Mouse (Mus musculus) MEL (cell line): Measurements from ENCODE around the gene Samm50.

ENCODE experiments used
- CHD2 ChIP-seq: IDR thresholded peaks from 2 replicates; pipeline ENCODE4 v1.6.1; 2011; ENCODE audit warnings: low read length, improper control_type of control experiment
- CTCF ChIP-seq, 3 experiments: IDR thresholded peaks in 2 of 3; conservative IDR thresholded peaks in 1 of 3; 2 replicates each; pipeline ENCODE4 v1.5.1; 2011 to 2012; ENCODE audit warnings: low read length in 3 of 3, low read depth in 2 of 3, mild to moderate bottlenecking in 2 of 3, improper control_type of control experiment in 1 of 3, inconsistent platforms in 1 of 3, mixed read lengths in 1 of 3, moderate library complexity in 1 of 3; ENCODE audit not compliant: control insufficient read depth in 1 of 3, insufficient read depth in 1 of 3, poor library complexity in 1 of 3, severe bottlenecking in 1 of 3
- ELF1 ChIP-seq: IDR thresholded peaks from 2 replicates; pipeline ENCODE4 v1.6.1; 2014; ENCODE audit warnings: low read depth, mild to moderate bottlenecking, inconsistent platforms, low read length, improper control_type of control experiment, moderate library complexity
- EP300 ChIP-seq, 2 experiments: IDR thresholded peaks; 2 replicates each; pipeline ENCODE4 v1.6.1; 2011; ENCODE audit warnings: improper control_type of control experiment in 2 of 2, low read length in 2 of 2, low read depth in 1 of 2, mild to moderate bottlenecking in 1 of 2
- ETS1 ChIP-seq: IDR thresholded peaks from 2 replicates; pipeline ENCODE4 v1.6.1; 2012; ENCODE audit warnings: low read depth, mild to moderate bottlenecking, inconsistent platforms, low read length, improper control_type of control experiment, moderate library complexity
- GATA1 ChIP-seq: IDR thresholded peaks from 2 replicates; pipeline ENCODE4 v1.6.1; 2011; ENCODE audit warnings: low read depth, low read length, improper control_type of control experiment
- MYC ChIP-seq: IDR thresholded peaks from 2 replicates; pipeline ENCODE4 v1.6.1; 2011; ENCODE audit warnings: low read depth, mild to moderate bottlenecking, low read length, improper control_type of control experiment, moderate library complexity
- POLR2A ChIP-seq, 2 experiments: IDR thresholded peaks; 2 replicates each; pipeline ENCODE4 v1.6.1; 2011 to 2012; ENCODE audit warnings: low read length in 2 of 2, mild to moderate bottlenecking in 2 of 2, control low read depth in 1 of 2, improper control_type of control experiment in 1 of 2, low read depth in 1 of 2, moderate library complexity in 1 of 2; ENCODE audit not compliant: control insufficient read depth in 1 of 2, insufficient read depth in 1 of 2, poor library complexity in 1 of 2
- TAL1 ChIP-seq: IDR thresholded peaks from 2 replicates; pipeline ENCODE4 v1.6.1; 2012; ENCODE audit warnings: mild to moderate bottlenecking, inconsistent platforms, low read length, moderate library complexity, mixed read lengths
- USF1 ChIP-seq: IDR thresholded peaks from 2 replicates; pipeline ENCODE4 v1.6.1; 2014; ENCODE audit warnings: low read depth, mild to moderate bottlenecking, inconsistent platforms, low read length, improper control_type of control experiment, moderate library complexity
- USF2 ChIP-seq, 2 experiments: IDR thresholded peaks; 2 replicates each; pipeline ENCODE4 v1.6.1; 2011 to 2012; ENCODE audit warnings: improper control_type of control experiment in 2 of 2, low read length in 2 of 2, borderline replicate concordance in 1 of 2, inconsistent platforms in 1 of 2, low read depth in 1 of 2, mild to moderate bottlenecking in 1 of 2; ENCODE audit not compliant: insufficient read depth in 1 of 2
- ZMIZ1 ChIP-seq: IDR thresholded peaks from 2 replicates; pipeline ENCODE4 v1.6.1; 2012; ENCODE audit warnings: low read depth, mild to moderate bottlenecking, inconsistent platforms, low read length, improper control_type of control experiment, moderate library complexity
- ZNF384 ChIP-seq: IDR thresholded peaks from 2 replicates; pipeline ENCODE4 v1.6.1; 2012; ENCODE audit warnings: low read depth, mild to moderate bottlenecking, inconsistent platforms, low read length, improper control_type of control experiment

DNA sequence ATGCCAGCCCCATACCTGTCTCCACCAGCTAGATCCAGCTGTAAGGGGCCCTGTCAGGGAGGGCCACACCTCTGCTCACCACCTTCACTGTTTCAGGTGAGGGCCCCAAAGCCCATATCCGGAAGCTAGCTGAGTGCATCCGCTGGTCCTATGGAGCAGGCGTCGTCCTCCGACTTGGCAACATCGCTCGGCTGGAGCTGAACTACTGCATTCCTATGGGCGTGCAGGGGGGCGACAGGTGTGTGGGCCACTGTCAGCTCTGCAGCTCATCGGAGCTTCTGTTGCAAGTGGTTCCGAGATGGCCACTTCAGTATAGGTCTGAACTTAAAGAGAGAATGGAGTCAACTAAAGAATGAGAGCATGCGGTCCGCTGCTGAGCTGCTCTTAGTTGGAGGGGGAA lies 18.9 kb downstream of the Samm50 start:
- TF ChIP-seq MYC, result no peak
- TF ChIP-seq CTCF (IDR thresholded peaks at IDR 0.05 in 2 of 3, conservative IDR thresholded peaks at IDR 0.05 in 1 of 3; ENCODE audit: control insufficient read depth in 1 of 3, insufficient read depth in 1 of 3, low read depth in 2 of 3, low read length in 3 of 3, poor library complexity in 1 of 3, severe bottlenecking in 1 of 3), result no peak
- no peak for TF ChIP-seq ETS1
- TF ChIP-seq EP300 (IDR thresholded peaks at IDR 0.05; ENCODE audit: low read depth in 1 of 2, low read length in 2 of 2), result no peak
- TF ChIP-seq USF1, result no peak
- TF ChIP-seq CHD2, result no peak
- TF ChIP-seq ZMIZ1, result no peak
- TF ChIP-seq POLR2A (IDR thresholded peaks at IDR 0.05; ENCODE audit: control insufficient read depth in 1 of 2, insufficient read depth in 1 of 2, low read depth in 1 of 2, low read length in 2 of 2, poor library complexity in 1 of 2), result no peak
- TF ChIP-seq GATA1, result no peak
- no peak for TF ChIP-seq TAL1
- no peak for TF ChIP-seq ZNF384
- TF ChIP-seq ELF1, result no peak
- no peak for TF ChIP-seq USF2 (IDR thresholded peaks at IDR 0.05; ENCODE audit: borderline replicate concordance in 1 of 2, insufficient read depth in 1 of 2, low read depth in 1 of 2, low read length in 2 of 2)
